Mouse (Mus musculus) liver, adult 2 months (tissue): Measurements from ENCODE around the gene Osbpl10.

ENCODE experiments used
- CTCF ChIP-seq: fragments of 200-500 bp; IDR thresholded peaks from 2 replicates; pipeline ENCODE4 v1.5.1; 2011; ENCODE audit warnings: low read depth, low read length, control low read depth
- POLR2A ChIP-seq: fragments of 200-500 bp; IDR thresholded peaks from 2 replicates; pipeline ENCODE4 v1.6.1; 2011; ENCODE audit warnings: low read length, control low read depth; ENCODE audit not compliant: insufficient read depth; ENCODE audit errors: extremely low read depth

- TF ChIP-seq CTCF (no peak), POLR2A (no peak)
These were observed 138.9 kb downstream of the Osbpl10 start for GRCm38 (mm10) chr9:115117314-115117713.
